Mouse (Mus musculus): ENCODE measurements at regions not wholly inside any gene's neighbourhood (a gene's known extent, or its start where the extent isn't known, plus 50 kb on each side); places are given as distances from the start of the nearest gene placed in this dataset.
A peak's percentile ranks its signal among the peaks of the same experiment; 100 is the strongest.

- H3K27me3 ChIP-seq (ENCODE audit: control insufficient read depth, insufficient read depth, low read length) = no peaks in the 10 kb centered on the region
- no peak overlapping the region for H3K4me2 ChIP-seq (replicated peaks)
- WGBS = 92% methylated on average over 3 of the region's 3 CpGs
- H3K36me3 ChIP-seq (replicated peaks; ENCODE audit: control insufficient read depth, insufficient read depth) = no peaks in the 10 kb centered on the region
- no peak for DNase-seq (ENCODE audit: low spot score)
- no peaks in the 10 kb centered on the region for H3K9me3 ChIP-seq (ENCODE audit: control insufficient read depth, low read length)
- no peak for ATAC-seq (ENCODE audit: low FRiP score)
- H3K27ac ChIP-seq = no peak overlapping the region
- no peaks in the 10 kb centered on the region for H3K4me1 ChIP-seq (replicated peaks; ENCODE audit: control insufficient read depth, insufficient read depth, low read length)
- no peak overlapping the region for H3K4me3 ChIP-seq (replicated peaks; ENCODE audit: low read length)
- H3K9ac ChIP-seq = no peak overlapping the region
These were observed 166.4 kb upstream of the Ttc29 start for GRCm38 (mm10) chr8:78046691-78047090.

GRCm38 (mm10) chr8:78050768-78051167 is 162.3 kb upstream of the Ttc29 start:
- ATAC-seq (ENCODE audit: low FRiP score) (no peak), DNase-seq (ENCODE audit: low spot score) (peak; percentile 31)
- 78% methylated on average over 3 of the region's 3 CpGs for WGBS
- H3K9ac ChIP-seq = no peak overlapping the region
- no peak overlapping the region for H3K4me3 ChIP-seq (replicated peaks; ENCODE audit: low read length)
- H3K4me2 ChIP-seq (replicated peaks) = no peak overlapping the region
- H3K27ac ChIP-seq = no peak overlapping the region
- H3K36me3 ChIP-seq (replicated peaks; ENCODE audit: control insufficient read depth, insufficient read depth) = no peaks in the 10 kb centered on the region
- H3K9me3 ChIP-seq (ENCODE audit: control insufficient read depth, low read length) = no peaks in the 10 kb centered on the region
- H3K4me1 ChIP-seq (replicated peaks; ENCODE audit: control insufficient read depth, insufficient read depth, low read length) = no peaks in the 10 kb centered on the region
- H3K27me3 ChIP-seq (ENCODE audit: control insufficient read depth, insufficient read depth, low read length) = no peaks in the 10 kb centered on the region

- H3K36me3 ChIP-seq (replicated peaks; ENCODE audit: control insufficient read depth, insufficient read depth) = no peaks in the 10 kb centered on the region
- no peaks in the 10 kb centered on the region for H3K9me3 ChIP-seq (ENCODE audit: control insufficient read depth, low read length)
- no peak overlapping the region for H3K4me3 ChIP-seq (replicated peaks; ENCODE audit: low read length)
- WGBS = 17% methylated on average over 5 of the region's 5 CpGs
- H3K4me2 ChIP-seq (replicated peaks) = no peak overlapping the region
- no peaks in the 10 kb centered on the region for H3K27me3 ChIP-seq (ENCODE audit: control insufficient read depth, insufficient read depth, low read length)
- no peak overlapping the region for H3K27ac ChIP-seq
- no peaks in the 10 kb centered on the region for H3K4me1 ChIP-seq (replicated peaks; ENCODE audit: control insufficient read depth, insufficient read depth, low read length)
- ATAC-seq (ENCODE audit: low FRiP score) (no peak), DNase-seq (ENCODE audit: low spot score) (no peak)
- no peak overlapping the region for H3K9ac ChIP-seq
These were observed 158.7 kb upstream of the Ttc29 start for GRCm38 (mm10) chr8:78054435-78054834.

GRCm38 (mm10) chr8:78054920-78055319 is 158.2 kb upstream of the Ttc29 start:
- H3K9ac ChIP-seq = no peak overlapping the region
- ATAC-seq (ENCODE audit: low FRiP score) = no peak
- no peaks in the 10 kb centered on the region for H3K9me3 ChIP-seq (ENCODE audit: control insufficient read depth, low read length)
- H3K4me3 ChIP-seq (replicated peaks; ENCODE audit: low read length) = no peak overlapping the region
- WGBS = 13% methylated on average over 8 of the region's 8 CpGs
- H3K36me3 ChIP-seq (replicated peaks; ENCODE audit: control insufficient read depth, insufficient read depth) = no peaks in the 10 kb centered on the region
- DNase-seq (ENCODE audit: low spot score) = no peak
- H3K27ac ChIP-seq = no peak overlapping the region
- no peak overlapping the region for H3K4me2 ChIP-seq (replicated peaks)
- no peaks in the 10 kb centered on the region for H3K4me1 ChIP-seq (replicated peaks; ENCODE audit: control insufficient read depth, insufficient read depth, low read length)
- no peaks in the 10 kb centered on the region for H3K27me3 ChIP-seq (ENCODE audit: control insufficient read depth, insufficient read depth, low read length)

- no peak for DNase-seq (ENCODE audit: low spot score)
- H3K4me3 ChIP-seq (replicated peaks; ENCODE audit: low read length) = no peak overlapping the region
- H3K9me3 ChIP-seq (ENCODE audit: control insufficient read depth, low read length) = no peaks in the 10 kb centered on the region
- 55% methylated on average over 3 of the region's 3 CpGs for WGBS
- H3K27me3 ChIP-seq (ENCODE audit: control insufficient read depth, insufficient read depth, low read length) = no peaks in the 10 kb centered on the region
- ATAC-seq (ENCODE audit: low FRiP score) = no peak
- no peaks in the 10 kb centered on the region for H3K4me1 ChIP-seq (replicated peaks; ENCODE audit: control insufficient read depth, insufficient read depth, low read length)
- no peak overlapping the region for H3K4me2 ChIP-seq (replicated peaks)
- no peaks in the 10 kb centered on the region for H3K36me3 ChIP-seq (replicated peaks; ENCODE audit: control insufficient read depth, insufficient read depth)
- H3K27ac ChIP-seq = no peak overlapping the region
- H3K9ac ChIP-seq = no peak overlapping the region
These were observed 157.6 kb upstream of the Ttc29 start for GRCm38 (mm10) chr8:78055531-78055930.

GRCm38 (mm10) chr8:78057357-78057756 is 155.7 kb upstream of the Ttc29 start:
- Histone ChIP-seq H3K4me2 (replicated peaks) (no peak overlapping the region), H3K9me3 (ENCODE audit: control insufficient read depth, low read length) (no peaks in the 10 kb centered on the region), H3K27me3 (ENCODE audit: control insufficient read depth, insufficient read depth, low read length) (no peaks in the 10 kb centered on the region), H3K4me1 (replicated peaks; ENCODE audit: control insufficient read depth, insufficient read depth, low read length) (no peaks in the 10 kb centered on the region), H3K27ac (no peak overlapping the region), H3K9ac (no peak overlapping the region), H3K4me3 (replicated peaks; ENCODE audit: low read length) (no peak overlapping the region), H3K36me3 (replicated peaks; ENCODE audit: control insufficient read depth, insufficient read depth) (no peaks in the 10 kb centered on the region)
- ATAC-seq (ENCODE audit: low FRiP score) (no peak), DNase-seq (ENCODE audit: low spot score) (no peak)
- 84% methylated on average over 4 of the region's 4 CpGs for WGBS

- WGBS = 57% methylated on average over 9 of the region's 9 CpGs
- no peak overlapping the region for H3K4me2 ChIP-seq (replicated peaks)
- H3K4me1 ChIP-seq (replicated peaks; ENCODE audit: control insufficient read depth, insufficient read depth, low read length) = peaks cover 11% of the 10 kb centered on the region
- ATAC-seq (ENCODE audit: low FRiP score) (peak; percentile 38; the same call in 1 of the 2 replicates), DNase-seq (ENCODE audit: low spot score) (peak; percentile 87)
- no peak overlapping the region for H3K9ac ChIP-seq
- H3K9me3 ChIP-seq (ENCODE audit: control insufficient read depth, low read length) = no peaks in the 10 kb centered on the region
- H3K4me3 ChIP-seq (replicated peaks; ENCODE audit: low read length) = no peak overlapping the region
- H3K36me3 ChIP-seq (replicated peaks; ENCODE audit: control insufficient read depth, insufficient read depth) = no peaks in the 10 kb centered on the region
- no peak overlapping the region for H3K27ac ChIP-seq
- H3K27me3 ChIP-seq (ENCODE audit: control insufficient read depth, insufficient read depth, low read length) = no peaks in the 10 kb centered on the region
These were observed 151.0 kb upstream of the Ttc29 start for GRCm38 (mm10) chr8:78061827-78062719.

- WGBS = 3% methylated on average over 13 of the region's 13 CpGs
- H3K9ac ChIP-seq = peak overlapping the region; percentile 44
These were observed 149.6 kb upstream of the Ttc29 start for GRCm38 (mm10) chr8:78063529-78063928.

GRCm38 (mm10) chr8:78064161-78064560 is 148.9 kb upstream of the Ttc29 start:
- no peak for DNase-seq (ENCODE audit: low spot score)
- Histone ChIP-seq H3K9me3 (ENCODE audit: control insufficient read depth, low read length) (no peaks in the 10 kb centered on the region), H3K4me3 (replicated peaks; ENCODE audit: low read length) (peak overlapping the region; percentile 26), H3K27me3 (ENCODE audit: control insufficient read depth, insufficient read depth, low read length) (0 out of 2 replicates have a peak, but pooled peaks cover 6% of the 10 kb centered on the region), H3K36me3 (replicated peaks; ENCODE audit: control insufficient read depth, insufficient read depth) (no peaks in the 10 kb centered on the region), H3K4me2 (replicated peaks) (peak overlapping the region; percentile 66), H3K9ac (peak overlapping the region; percentile 44; the same call in 1 of the 2 replicates), H3K27ac (no peak overlapping the region), H3K4me1 (replicated peaks; ENCODE audit: control insufficient read depth, insufficient read depth, low read length) (peaks cover 11% of the 10 kb centered on the region)
- WGBS = 37% methylated on average over 13 of the region's 13 CpGs
- ATAC-seq (ENCODE audit: low FRiP score) = no peak

More at GRCm38 (mm10) chr8:78063529-78063928, 149.6 kb upstream of the Ttc29 start:
- peak; percentile 85 for ATAC-seq (ENCODE audit: low FRiP score)
- H3K27me3 ChIP-seq (ENCODE audit: control insufficient read depth, insufficient read depth, low read length) = 0 out of 2 replicates have a peak, but pooled peaks cover 6% of the 10 kb centered on the region
- peak overlapping the region; percentile 66 for H3K4me2 ChIP-seq (replicated peaks)
- no peaks in the 10 kb centered on the region for H3K36me3 ChIP-seq (replicated peaks; ENCODE audit: control insufficient read depth, insufficient read depth)
- peak; percentile 64 for DNase-seq (ENCODE audit: low spot score)
- H3K27ac ChIP-seq = no peak overlapping the region
- H3K4me3 ChIP-seq (replicated peaks; ENCODE audit: low read length) = peak overlapping the region; percentile 26
- H3K9me3 ChIP-seq (ENCODE audit: control insufficient read depth, low read length) = no peaks in the 10 kb centered on the region
- H3K4me1 ChIP-seq (replicated peaks; ENCODE audit: control insufficient read depth, insufficient read depth, low read length) = peaks cover 11% of the 10 kb centered on the region

Data from hindbrain, embryonic 14.5 days (tissue).